Mouse (Mus musculus): ENCODE data around the gene Socs7. TPM values are rescaled to one million over a fixed set of nuclear protein-coding genes. Genes with fewer than 3 reads are reported as not detected.

Gene Socs7
- polyA plus RNA-seq, 1 experiment from 2014 or later = 9.1 TPM

DNA sequence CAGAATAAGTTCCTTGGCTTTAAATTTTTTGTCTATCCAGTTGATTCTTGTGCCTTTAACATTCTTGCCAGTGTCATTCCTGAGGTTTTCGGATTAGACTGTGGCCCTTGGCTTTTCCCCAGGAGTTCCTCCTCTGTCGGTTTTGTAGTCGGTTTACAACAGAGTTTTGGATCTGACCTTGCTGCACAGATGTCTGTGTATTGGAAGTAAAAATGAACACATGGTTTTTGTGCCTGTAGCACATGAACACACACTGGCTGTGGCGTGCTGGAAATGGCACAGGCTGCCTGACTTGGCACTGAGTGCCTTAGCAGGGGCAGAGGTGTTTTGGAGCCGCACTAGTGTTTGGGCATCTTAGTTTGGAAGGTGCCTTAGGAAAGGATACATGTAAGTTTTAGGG lies 6.2 kb downstream of the Socs7 start:
- no peak for ATAC-seq (ENCODE audit: low FRiP score)
- H3K9me3 ChIP-seq (replicated peaks) = no peaks in the 10 kb centered on the region
- H3K27ac ChIP-seq = no peak overlapping the region
- 0 out of 2 replicates have a peak, but pooled peaks cover 3% of the 10 kb centered on the region for H3K36me3 ChIP-seq
- WGBS = 88% methylated on average over 5 of the region's 5 CpGs
- no peak overlapping the region for H3K9ac ChIP-seq
- H3K4me2 ChIP-seq (replicated peaks) = no peak overlapping the region
- no peaks in the 10 kb centered on the region for H3K27me3 ChIP-seq
- peaks cover 33% of the 10 kb centered on the region for H3K4me1 ChIP-seq
- H3K4me3 ChIP-seq = no peak overlapping the region

- Histone ChIP-seq H3K36me3 (peaks cover 10% of the 10 kb centered on the region), H3K4me1 (peaks cover 13% of the 10 kb centered on the region), H3K27me3 (no peaks in the 10 kb centered on the region), H3K9me3 (replicated peaks) (no peaks in the 10 kb centered on the region), H3K27ac (no peak overlapping the region), H3K9ac (no peak overlapping the region), H3K4me3 (no peak overlapping the region), H3K4me2 (replicated peaks) (no peak overlapping the region)
- ATAC-seq (ENCODE audit: low FRiP score) = no peak
- 84% methylated on average over 7 of the region's 7 CpGs for WGBS
Measured at GRCm38 (mm10) chr11:97370329-97371091, 8.2 kb downstream of the Socs7 start.

GRCm38 (mm10) chr11:97372159-97372864 lies 10.0 kb downstream of the Socs7 start:
- H3K9ac ChIP-seq = no peak overlapping the region
- H3K27me3 ChIP-seq = no peaks in the 10 kb centered on the region
- no peak overlapping the region for H3K4me3 ChIP-seq
- no peak for ATAC-seq (ENCODE audit: low FRiP score)
- H3K36me3 ChIP-seq = peaks cover 25% of the 10 kb centered on the region
- no peak overlapping the region for H3K27ac ChIP-seq
- H3K4me2 ChIP-seq (replicated peaks) = no peak overlapping the region
- H3K4me1 ChIP-seq = peaks cover 6% of the 10 kb centered on the region; the same call in 1 of the 2 replicates
- WGBS = 81% methylated on average over 6 of the region's 6 CpGs
- H3K9me3 ChIP-seq (replicated peaks) = no peaks in the 10 kb centered on the region

- no peak for ATAC-seq (ENCODE audit: low FRiP score)
- H3K4me2 ChIP-seq (replicated peaks) = no peak overlapping the region
- H3K4me1 ChIP-seq = peaks cover 6% of the 10 kb centered on the region; the same call in 1 of the 2 replicates
- no peak overlapping the region for H3K9ac ChIP-seq
- no peak overlapping the region for H3K27ac ChIP-seq
- peaks cover 36% of the 10 kb centered on the region for H3K36me3 ChIP-seq
- H3K4me3 ChIP-seq = no peak overlapping the region
- H3K9me3 ChIP-seq (replicated peaks) = no peaks in the 10 kb centered on the region
- WGBS = 88% methylated on average over 2 of the region's 2 CpGs
- H3K27me3 ChIP-seq = no peaks in the 10 kb centered on the region
Measured at GRCm38 (mm10) chr11:97373402-97373801, 11.1 kb downstream of the Socs7 start.

- Histone ChIP-seq H3K27me3 (no peaks in the 10 kb centered on the region), H3K9ac (no peak overlapping the region), H3K4me1 (no peaks in the 10 kb centered on the region), H3K27ac (no peak overlapping the region), H3K4me2 (replicated peaks) (no peak overlapping the region), H3K4me3 (no peak overlapping the region), H3K36me3 (peaks cover 55% of the 10 kb centered on the region), H3K9me3 (replicated peaks) (no peaks in the 10 kb centered on the region)
- 86% methylated on average over 3 of the region's 3 CpGs for WGBS
- ATAC-seq (ENCODE audit: low FRiP score) = no peak
Measured at GRCm38 (mm10) chr11:97380036-97380435, 17.7 kb downstream of the Socs7 start.

DNA sequence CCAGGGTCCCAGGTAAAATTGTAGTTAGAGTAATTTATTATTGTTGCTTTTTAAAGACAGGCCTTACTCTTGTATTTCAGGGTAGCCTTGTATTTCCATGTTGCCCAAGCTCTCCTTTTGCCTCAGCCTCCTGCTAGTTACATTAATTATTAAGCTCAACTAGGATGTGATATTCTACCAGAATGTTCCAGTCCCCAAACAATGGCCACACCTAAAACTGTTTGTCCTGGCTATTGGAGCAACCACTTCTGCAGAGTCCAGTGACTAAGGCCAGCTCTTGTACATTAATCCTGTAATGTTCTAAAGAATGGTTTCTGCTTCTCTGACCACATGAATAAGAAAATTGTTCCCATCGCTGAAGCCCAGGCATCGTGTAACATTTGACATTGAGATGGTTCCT lies 20.7 kb downstream of the Socs7 start:
- Histone ChIP-seq H3K36me3 (peaks cover 43% of the 10 kb centered on the region), H3K4me2 (replicated peaks) (no peak overlapping the region), H3K4me1 (no peaks in the 10 kb centered on the region), H3K27me3 (no peaks in the 10 kb centered on the region), H3K9ac (no peak overlapping the region), H3K27ac (no peak overlapping the region), H3K9me3 (replicated peaks) (no peaks in the 10 kb centered on the region), H3K4me3 (no peak overlapping the region)
- ATAC-seq (ENCODE audit: low FRiP score) = no peak
- WGBS = 90% methylated on average over 2 of the region's 2 CpGs

GRCm38 (mm10) chr11:97383764-97384163 lies 21.4 kb downstream of the Socs7 start:
- no peak overlapping the region for H3K9ac ChIP-seq
- no peak overlapping the region for H3K4me2 ChIP-seq (replicated peaks)
- H3K4me3 ChIP-seq = no peak overlapping the region
- H3K36me3 ChIP-seq = peaks cover 39% of the 10 kb centered on the region
- 68% methylated on average over 2 of the region's 2 CpGs for WGBS
- H3K27me3 ChIP-seq = no peaks in the 10 kb centered on the region
- H3K27ac ChIP-seq = no peak overlapping the region
- H3K4me1 ChIP-seq = no peaks in the 10 kb centered on the region
- ATAC-seq (ENCODE audit: low FRiP score) = no peak
- H3K9me3 ChIP-seq (replicated peaks) = no peaks in the 10 kb centered on the region

- 97% methylated on average over 2 of the region's 2 CpGs for WGBS
- no peak overlapping the region for H3K4me2 ChIP-seq (replicated peaks)
- no peaks in the 10 kb centered on the region for H3K27me3 ChIP-seq
- H3K27ac ChIP-seq = no peak overlapping the region
- no peaks in the 10 kb centered on the region for H3K9me3 ChIP-seq (replicated peaks)
- no peak for ATAC-seq (ENCODE audit: low FRiP score)
- no peaks in the 10 kb centered on the region for H3K4me1 ChIP-seq
- no peak overlapping the region for H3K9ac ChIP-seq
- no peak overlapping the region for H3K4me3 ChIP-seq
- H3K36me3 ChIP-seq = peaks cover 60% of the 10 kb centered on the region
Measured at GRCm38 (mm10) chr11:97387811-97388210, 25.5 kb downstream of the Socs7 start.

DNA sequence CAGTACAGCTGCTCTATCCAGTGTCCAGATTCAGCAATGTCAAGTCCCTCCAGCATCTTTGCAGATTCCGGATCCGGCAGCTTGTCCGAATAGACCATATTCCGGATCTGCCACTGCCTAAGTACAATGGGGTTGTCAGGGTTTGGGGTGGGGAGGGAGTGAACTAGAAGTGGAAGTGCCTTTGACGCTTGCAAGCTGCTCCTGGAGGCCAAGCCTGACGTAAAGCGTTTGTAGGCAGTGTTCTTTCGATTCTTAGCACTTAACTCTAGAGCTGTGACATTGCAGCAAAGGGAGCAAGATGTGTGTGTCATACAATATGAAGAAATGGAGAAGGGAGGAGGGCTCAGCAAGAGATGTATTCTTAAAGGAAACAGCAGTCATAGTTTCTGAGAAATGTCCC lies 26.8 kb downstream of the Socs7 start:
- no peak overlapping the region for H3K4me3 ChIP-seq
- H3K4me1 ChIP-seq = no peaks in the 10 kb centered on the region
- H3K9ac ChIP-seq = no peak overlapping the region
- no peak for ATAC-seq (ENCODE audit: low FRiP score)
- H3K4me2 ChIP-seq (replicated peaks) = no peak overlapping the region
- no peaks in the 10 kb centered on the region for H3K9me3 ChIP-seq (replicated peaks)
- no peak overlapping the region for H3K27ac ChIP-seq
- H3K36me3 ChIP-seq = peaks cover 69% of the 10 kb centered on the region
- WGBS = 86% methylated on average over 8 of the region's 8 CpGs
- no peaks in the 10 kb centered on the region for H3K27me3 ChIP-seq

- H3K36me3 ChIP-seq = peaks cover 81% of the 10 kb centered on the region
- no peak for ATAC-seq (ENCODE audit: low FRiP score)
- 68% methylated on average over 11 of the region's 11 CpGs for WGBS
Measured at GRCm38 (mm10) chr11:97393658-97394057, 31.3 kb downstream of the Socs7 start.

DNA sequence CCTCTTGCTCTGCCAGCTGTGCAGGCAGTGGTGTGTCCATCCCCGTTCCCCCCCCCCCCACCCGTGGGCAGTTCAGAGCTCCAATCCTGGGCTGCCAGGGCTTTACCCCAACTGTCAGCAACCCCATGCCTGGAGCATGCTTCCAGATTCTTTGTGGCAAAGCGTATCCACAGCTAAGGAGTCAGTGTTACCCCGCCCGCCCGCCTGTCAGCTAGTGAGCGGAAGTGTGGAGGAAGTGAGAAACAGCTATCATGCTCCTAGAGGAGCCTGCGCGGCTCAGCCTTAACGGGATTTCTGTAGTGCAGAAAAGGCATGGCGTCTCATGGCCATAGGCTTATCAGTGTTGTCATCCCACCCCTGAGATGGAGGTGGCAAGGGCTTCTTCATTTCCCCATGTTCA lies 31.8 kb downstream of the Socs7 start:
- no peak for ATAC-seq (ENCODE audit: low FRiP score)
- WGBS = 88% methylated on average over 10 of the region's 11 CpGs
- Histone ChIP-seq H3K27me3 (no peaks in the 10 kb centered on the region), H3K4me3 (no peak overlapping the region), H3K27ac (no peak overlapping the region), H3K9ac (no peak overlapping the region), H3K4me1 (no peaks in the 10 kb centered on the region), H3K4me2 (replicated peaks) (no peak overlapping the region), H3K9me3 (replicated peaks) (no peaks in the 10 kb centered on the region), H3K36me3 (peaks cover 78% of the 10 kb centered on the region)

More at GRCm38 (mm10) chr11:97393658-97394057, 31.3 kb downstream of the Socs7 start:
- H3K27ac ChIP-seq = no peak overlapping the region
- no peak overlapping the region for H3K4me2 ChIP-seq (replicated peaks)
- no peak overlapping the region for H3K9ac ChIP-seq
- H3K4me1 ChIP-seq = no peaks in the 10 kb centered on the region
- no peak overlapping the region for H3K4me3 ChIP-seq
- H3K27me3 ChIP-seq = no peaks in the 10 kb centered on the region
- H3K9me3 ChIP-seq (replicated peaks) = no peaks in the 10 kb centered on the region

DNA sequence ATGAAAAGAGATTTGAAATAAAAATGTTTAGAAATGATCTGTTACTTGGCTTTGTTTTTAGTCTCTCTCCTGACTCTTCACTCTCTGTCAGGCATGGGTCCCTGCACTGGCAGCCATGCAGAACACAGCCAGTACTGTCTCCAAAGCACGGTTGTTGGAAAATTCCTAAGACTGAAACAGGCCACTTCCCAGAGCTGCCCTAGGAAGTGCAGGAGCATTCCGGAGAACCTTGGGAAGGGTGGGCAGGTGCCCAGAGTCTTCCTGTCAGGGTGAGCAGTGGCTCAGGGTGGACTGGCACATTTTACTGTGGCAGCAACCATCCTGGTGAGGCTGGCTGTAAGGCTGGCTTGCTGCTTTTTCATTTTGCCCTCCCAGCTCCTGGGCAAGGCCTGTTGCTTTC lies 36.2 kb downstream of the Socs7 start:
- H3K27ac ChIP-seq = no peak overlapping the region
- H3K4me1 ChIP-seq = peaks cover 18% of the 10 kb centered on the region
- no peak overlapping the region for H3K9ac ChIP-seq
- H3K9me3 ChIP-seq (replicated peaks) = no peaks in the 10 kb centered on the region
- H3K4me2 ChIP-seq (replicated peaks) = no peak overlapping the region
- H3K36me3 ChIP-seq = peaks cover 36% of the 10 kb centered on the region
- 70% methylated on average over 2 of the region's 2 CpGs for WGBS
- no peak for ATAC-seq (ENCODE audit: low FRiP score)
- H3K27me3 ChIP-seq = no peaks in the 10 kb centered on the region
- no peak overlapping the region for H3K4me3 ChIP-seq

Data from hindbrain, embryonic 12.5 days (tissue).